Mouse (Mus musculus) kidney, postnatal 14 days (tissue): ENCODE data around the gene Prss56.

ENCODE experiments used
- DNase-seq: peaks from one replicate; pipeline ENCODE4 v3.0.0; 2022; ENCODE audit warnings: mixed read lengths

Prss56 gene

GRCm38 (mm10) chr1:87186261-87187036 lies 3.3 kb downstream of the Prss56 start:
- no peak for DNase-seq

DNA sequence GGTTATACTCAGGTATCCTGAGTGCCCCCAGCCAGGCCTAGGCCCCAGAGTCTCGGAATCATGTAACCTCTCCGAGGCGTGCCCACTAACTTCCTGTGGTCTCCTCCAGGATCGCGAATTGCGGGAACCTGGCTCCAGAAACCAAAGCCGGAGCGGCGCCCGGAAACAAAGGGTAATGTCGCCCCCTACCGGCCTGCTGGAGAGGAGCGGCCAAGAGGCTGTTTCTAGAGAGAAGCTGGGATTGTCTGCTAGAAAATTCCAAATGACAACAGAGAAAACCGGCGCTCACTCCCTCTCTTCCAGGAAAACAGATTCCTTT lies 3.9 kb downstream of the Prss56 start:
- peak; percentile 75 for DNase-seq

GRCm38 (mm10) chr1:87190429-87190828 lies 7.3 kb downstream of the Prss56 start, which contains the start of gene Chrnd:
TSS of gene Chrnd (plus strand) at chr1:87190607.
- DNase-seq: no peak

DNA sequence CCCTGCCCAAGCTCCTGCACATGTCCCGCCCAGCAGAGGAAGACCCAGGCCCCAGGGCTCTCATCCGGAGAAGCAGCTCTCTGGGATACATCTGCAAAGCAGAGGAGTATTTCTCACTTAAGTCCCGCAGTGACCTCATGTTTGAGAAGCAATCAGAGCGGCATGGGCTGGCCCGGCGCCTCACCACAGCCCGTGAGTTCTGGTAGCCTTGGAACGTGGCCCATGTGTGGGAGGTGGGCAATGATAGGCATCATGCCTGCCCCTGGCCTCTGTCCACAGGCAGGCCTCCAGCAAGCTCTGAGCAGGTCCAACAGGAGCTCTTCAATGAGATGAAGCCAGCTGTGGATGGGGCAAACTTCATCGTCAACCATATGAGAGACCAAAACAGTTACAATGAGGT lies 14.2 kb downstream of the Prss56 start:
- DNase-seq: no peak

DNA sequence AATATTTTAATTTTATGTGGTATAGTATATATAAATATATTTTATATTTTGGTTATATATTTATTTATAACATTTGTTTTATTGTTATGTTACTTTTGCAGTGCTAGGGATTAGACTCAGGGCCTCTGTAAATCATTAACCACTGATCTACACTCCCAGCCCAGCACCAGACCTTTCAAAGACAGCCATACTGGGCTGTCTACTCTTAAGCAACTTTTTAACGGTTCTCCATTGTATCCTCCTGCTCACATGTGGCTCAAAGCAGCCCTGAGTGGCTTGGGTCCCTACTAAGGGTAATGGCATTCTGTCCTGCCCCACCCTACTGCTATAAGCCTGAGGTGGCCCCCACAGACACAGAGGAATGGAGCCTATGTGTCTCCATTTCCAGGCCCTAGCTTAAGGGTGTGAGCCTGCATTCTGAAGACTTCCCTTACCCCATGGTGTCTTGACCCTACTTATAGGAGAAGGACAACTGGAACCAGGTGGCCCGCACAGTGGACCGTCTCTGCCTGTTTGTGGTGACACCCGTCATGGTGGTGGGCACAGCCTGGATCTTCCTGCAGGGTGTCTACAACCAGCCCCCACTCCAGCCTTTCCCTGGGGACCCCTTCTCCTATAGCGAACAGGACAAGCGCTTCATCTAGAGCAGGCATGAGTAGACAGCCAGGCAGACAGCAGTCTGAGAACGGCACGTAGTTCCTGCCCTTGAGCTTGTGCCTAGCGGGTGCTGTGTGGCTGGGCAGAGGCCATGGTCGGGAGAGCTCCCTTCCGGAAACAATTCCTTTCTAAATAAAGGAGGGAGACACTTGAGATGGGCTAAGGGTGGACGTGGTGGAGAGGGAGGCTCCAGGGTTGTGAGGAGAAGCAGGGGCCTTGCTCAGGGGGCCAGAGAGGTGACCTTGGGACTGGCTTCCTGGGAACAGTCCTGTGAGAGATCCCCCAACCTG lies 15.3 kb downstream of the Prss56 start:
- no peak for DNase-seq

DNA sequence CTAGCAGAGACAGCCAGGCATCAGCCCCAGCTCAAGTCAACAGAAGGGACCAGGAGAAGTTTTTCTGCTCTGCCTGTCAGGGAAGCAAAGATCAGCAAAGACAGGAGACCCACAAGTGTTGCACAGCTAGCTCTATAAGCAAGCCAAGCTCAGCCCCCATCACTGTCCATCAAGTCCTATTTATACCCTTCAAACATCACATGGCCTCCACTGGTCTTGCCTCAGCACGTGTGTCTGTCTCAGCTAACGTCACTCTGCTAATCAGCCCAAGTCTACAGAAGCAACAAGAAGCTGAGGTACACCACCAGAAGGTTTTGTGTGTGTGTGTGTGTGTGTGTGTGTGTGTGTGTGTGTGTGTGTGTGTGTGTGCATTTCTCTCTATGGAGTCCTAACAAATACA lies 17.7 kb downstream of the Prss56 start:
- no peak for DNase-seq

- no peak for DNase-seq
These were observed 18.7 kb downstream of the Prss56 start for GRCm38 (mm10) chr1:87201848-87202247.

- no peak for DNase-seq
These were observed 20.7 kb downstream of the Prss56 start for GRCm38 (mm10) chr1:87203779-87204178.

DNA sequence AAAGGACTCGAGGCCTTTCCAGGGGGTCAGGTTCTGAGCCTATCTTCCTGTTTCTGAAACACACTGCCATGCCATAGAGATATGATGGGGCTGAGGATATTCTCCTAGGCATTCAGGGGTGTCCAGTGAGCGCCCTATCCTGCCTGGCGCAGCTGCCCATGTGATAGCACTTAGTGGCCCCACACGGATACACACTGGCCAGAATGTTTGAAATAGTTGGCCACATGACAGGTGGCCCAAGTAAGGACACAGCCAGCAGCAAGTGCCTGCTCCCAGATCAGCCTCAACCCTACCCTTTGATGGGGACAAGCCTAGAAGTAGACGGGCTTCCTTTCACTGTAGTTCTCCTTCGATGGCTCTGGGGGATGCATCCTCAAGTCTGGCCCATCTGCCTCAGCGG lies 21.4 kb downstream of the Prss56 start, which contains the start of gene Chrng:
Gene Chrng, plus strand, starts transcription at position 193 of the 400 bp plus-strand sequence.
- DNase-seq: no peak

GRCm38 (mm10) chr1:87205038-87205437 lies 21.9 kb downstream of the Prss56 start:
- no peak for DNase-seq

DNA sequence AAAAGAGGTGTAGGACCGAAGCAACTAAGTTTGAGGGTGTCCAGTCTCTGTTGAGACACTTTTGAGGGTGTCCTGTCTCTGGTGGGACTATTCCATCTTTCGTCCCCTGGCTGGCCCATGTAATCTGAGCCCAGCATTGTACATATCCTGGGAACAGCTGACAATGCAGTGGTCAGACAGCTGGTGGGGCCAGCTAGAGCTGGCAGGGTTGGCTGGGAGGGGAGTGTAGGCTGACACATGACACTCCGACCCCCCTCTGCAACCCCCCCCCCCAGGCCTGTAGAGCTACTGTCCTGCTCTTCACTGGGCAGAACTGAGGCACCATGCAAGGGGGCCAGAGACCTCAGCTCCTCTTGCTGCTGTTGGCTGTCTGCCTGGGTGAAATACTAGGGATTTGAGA lies 22.4 kb downstream of the Prss56 start:
- no peak for DNase-seq

DNA sequence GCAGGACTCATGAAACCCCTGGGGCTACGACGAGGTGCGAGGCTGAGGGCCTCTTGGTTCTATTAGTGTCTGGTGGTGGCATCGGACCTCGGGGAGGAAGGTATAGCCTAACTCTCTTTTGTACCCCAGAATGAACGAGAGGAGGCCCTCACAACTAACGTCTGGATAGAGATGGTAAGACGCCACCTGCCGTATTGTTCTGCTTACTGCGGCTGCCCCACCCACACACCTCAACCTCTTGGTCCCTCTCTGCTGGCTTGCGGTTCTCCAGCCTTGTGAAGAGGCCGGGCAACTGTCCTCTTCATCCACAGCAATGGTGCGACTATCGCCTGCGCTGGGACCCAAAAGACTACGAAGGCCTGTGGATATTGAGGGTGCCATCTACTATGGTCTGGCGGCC lies 23.2 kb downstream of the Prss56 start:
- DNase-seq: no peak

DNA sequence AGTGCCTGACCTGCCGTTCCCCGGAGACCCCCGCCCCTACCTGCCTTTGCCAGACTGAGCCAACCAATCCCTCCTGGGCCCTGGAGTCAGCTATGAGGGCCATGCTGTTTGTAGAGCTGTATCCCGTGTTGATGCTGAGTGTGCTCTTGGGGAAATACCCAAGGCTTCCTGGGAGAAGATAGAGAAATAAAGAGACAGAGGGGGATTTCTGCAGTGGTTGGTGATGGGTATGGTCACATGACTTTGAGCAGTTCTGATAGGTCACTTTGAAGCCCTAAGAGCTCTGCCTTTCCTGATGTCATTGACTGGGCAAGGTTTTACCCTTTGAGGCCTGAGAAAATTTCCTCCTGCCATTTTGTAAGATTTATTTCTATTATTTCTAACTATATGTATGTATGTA lies 28.3 kb downstream of the Prss56 start:
- no peak for DNase-seq

- DNase-seq: peak; percentile 96
These were observed 30.9 kb downstream of the Prss56 start, which contains the start of gene Eif4e2 for GRCm38 (mm10) chr1:87213735-87214704. TSS of gene Eif4e2 (plus strand) at chr1:87213914.

DNA sequence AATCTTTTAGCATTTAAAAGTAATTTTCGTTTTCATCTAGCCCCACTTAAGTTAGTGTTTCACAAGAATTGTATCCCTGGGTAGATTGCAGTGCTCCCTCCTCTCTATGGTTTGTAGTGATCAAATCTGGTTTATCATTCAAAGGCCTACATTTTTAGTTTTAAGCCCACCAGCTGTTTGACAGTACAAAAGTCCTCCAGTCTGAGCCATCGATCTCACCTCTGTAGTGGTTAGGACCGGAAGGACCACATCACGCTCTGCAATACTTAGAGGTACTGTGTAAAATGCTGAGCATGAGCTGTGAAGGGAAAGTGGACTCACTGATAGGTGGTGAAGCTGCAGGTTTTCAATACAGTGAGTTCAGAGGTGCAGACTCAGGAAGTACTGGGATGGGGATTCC lies 31.6 kb downstream of the Prss56 start:
- no peak for DNase-seq

DNA sequence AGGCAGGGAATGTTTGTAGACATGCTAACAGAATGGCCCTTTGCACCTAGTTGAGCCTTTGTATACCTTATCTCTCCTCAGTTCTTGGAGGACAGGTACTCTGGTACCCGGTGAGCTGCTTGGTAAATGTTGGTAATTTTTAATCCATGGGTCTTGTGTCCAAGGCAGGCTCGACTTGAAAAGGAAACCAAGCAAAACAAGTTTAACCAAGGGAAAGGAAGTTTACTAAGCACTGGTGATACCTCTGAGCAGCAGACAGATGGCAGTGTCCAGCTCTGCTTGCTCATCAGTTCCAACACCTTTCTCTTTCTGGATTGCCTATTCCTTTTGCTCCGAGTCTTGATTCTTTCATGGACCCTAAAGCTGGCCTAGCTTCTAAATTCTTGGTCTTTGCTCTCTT lies 34.8 kb downstream of the Prss56 start:
- peak; percentile 49 for DNase-seq

GRCm38 (mm10) chr1:87225739-87226138 lies 42.6 kb downstream of the Prss56 start:
- DNase-seq: no peak

- DNase-seq: no peak
These were observed 43.5 kb downstream of the Prss56 start for GRCm38 (mm10) chr1:87226409-87227159.

DNA sequence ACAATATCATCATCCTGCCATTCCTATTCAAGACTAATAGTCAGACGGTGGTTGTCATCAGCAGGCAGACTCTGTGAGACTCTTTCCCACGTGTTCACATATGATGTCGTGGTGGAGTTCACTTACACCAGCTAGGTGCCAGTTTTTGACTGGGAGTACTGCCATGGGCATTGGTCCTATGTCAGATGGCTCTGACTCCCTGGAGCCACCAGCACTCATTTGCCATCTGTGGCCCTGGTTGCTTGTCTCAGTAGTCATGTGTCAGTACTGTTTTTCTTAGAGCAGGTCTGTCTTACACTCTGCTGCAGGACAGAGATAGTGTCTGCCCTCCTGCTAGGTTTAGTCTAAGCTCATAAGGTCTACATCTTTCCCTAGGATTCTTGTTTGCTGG lies 44.0 kb downstream of the Prss56 start:
- no peak for DNase-seq

DNA sequence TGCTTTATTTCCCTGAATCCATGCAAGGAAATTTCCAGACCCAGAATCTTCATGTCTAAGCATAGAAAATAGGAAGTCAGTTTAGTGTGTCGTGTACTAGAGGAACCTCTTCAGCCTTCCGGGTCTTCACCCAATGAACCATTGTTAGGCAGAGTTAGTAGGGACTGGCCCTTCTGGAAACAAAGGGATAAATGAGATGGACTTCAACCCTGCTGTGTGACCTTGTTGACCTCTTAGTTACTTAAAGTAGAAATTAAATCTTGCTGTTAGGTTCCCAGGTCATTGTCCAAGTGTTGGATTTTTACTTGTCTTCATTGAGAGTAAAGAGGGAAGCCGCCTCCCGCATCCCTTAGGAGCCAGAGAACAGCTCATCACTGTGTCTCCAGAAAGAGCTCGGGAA lies 47.5 kb downstream of the Prss56 start:
- no peak for DNase-seq

- DNase-seq: no peak
These were observed 49.1 kb downstream of the Prss56 start for GRCm38 (mm10) chr1:87232197-87232596.
